Mouse (Mus musculus): ENCODE results near the gene Magix.

Gene Magix

GRCm38 (mm10) chrX:7632560-7632959 is 48.5 kb downstream of the Magix start:
- no peak for DNase-seq (ENCODE audit: low read depth, low spot score)

Data from skeletal muscle tissue, adult 2 months (tissue).